16 mouse cellular contexts compared by ENCODE assay signal in the genomic region with DNA sequence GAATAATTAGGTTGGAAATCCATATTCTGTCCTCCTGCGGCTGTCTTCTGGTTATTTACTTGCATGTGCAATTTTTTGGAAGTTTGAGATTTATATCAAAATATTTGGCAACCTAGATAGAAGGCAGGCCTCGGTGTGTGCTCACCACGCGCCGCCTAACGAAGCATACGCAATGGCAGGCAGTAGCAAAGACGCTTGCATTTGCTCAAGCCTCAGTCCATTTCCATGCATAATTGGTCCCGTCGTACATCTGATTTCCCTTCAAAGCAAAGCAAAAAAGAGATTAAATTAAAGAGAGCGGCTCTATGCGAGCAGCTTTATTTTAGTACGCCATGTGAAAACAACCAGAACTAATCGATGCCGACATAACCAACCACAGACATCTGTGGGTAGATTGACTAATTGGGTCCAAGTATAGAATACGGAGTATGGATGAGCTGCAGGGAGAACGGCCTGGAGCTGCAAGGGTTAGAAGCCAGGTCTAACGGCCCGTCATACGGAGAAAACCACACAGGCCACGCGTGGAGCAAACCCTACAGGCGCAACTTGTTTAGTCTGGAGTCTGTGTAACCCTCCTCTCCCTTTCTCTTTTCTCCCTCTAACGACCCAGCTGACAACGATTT. TPM values are rescaled to one million over a fixed set of nuclear protein-coding genes. Genes with fewer than 3 reads are reported as not detected.
DNase-seq lines count a peak whose midpoint lies in the region; ATAC-seq lines count a peak whose summit lies in the region.
"Had no signal": no experiment of that assay in that cellular context is flagged by ENCODE, and none has a peak within 500 bp of the region (broad histone marks: within the 10 kb centered on the region; RNA-seq: fewer than 3 reads in every experiment).

No protein-coding gene starts in this region.

- peak; percentile 18 for DNase-seq in embryo, embryonic 11 days
- no peak for DNase-seq in embryo, embryonic 9.5 days (ENCODE audit: extremely low spot score)
- DNase-seq in MN1 (ENCODE audit: low spot score), result peak; percentile 63
- DNase-seq in forebrain, embryonic 10.5 days (ENCODE audit: extremely low spot score, low spot score), result peak; percentile 21
- DNase-seq in adrenal gland, adult (ENCODE audit: inconsistent age in 2 of 2, low spot score in 1 of 2), result no peak
- DNase-seq in adrenal gland, postnatal 4 days (ENCODE audit: low spot score in 2 of 2), result no peak
- DNase-seq: adrenal gland, adult 2 months; cerebellum, postnatal 36 days; thymus, postnatal 36 days had no signal

- peak overlapping the region; percentile 8 for H3K4me3 ChIP-seq in forebrain, embryonic 10.5 days
- no peak overlapping the region for H3K4me3 ChIP-seq in limb, embryonic 13.5 days
- H3K4me3 ChIP-seq: megakaryocyte, embryonic 14.5 days had no signal

- H3K4me1 ChIP-seq in forebrain, embryonic 10.5 days, result peaks cover 26% of the 10 kb centered on the region
- peaks cover 30% of the 10 kb centered on the region for H3K4me1 ChIP-seq in limb, embryonic 13.5 days

- no peak overlapping the region for H3K27ac ChIP-seq in forebrain, embryonic 10.5 days
- H3K27ac ChIP-seq in limb, embryonic 13.5 days, result peak overlapping the region; percentile 52
- H3K27ac ChIP-seq: liver, embryonic 14.5 days had no signal

- ATAC-seq in limb, embryonic 13.5 days (ENCODE audit: low FRiP score, low read depth), result peak; percentile 65; the same call in 1 of the 2 replicates
- ATAC-seq in megakaryocyte progenitor cell, adult 5-6 weeks (replicated peaks; ENCODE audit: poor library complexity), result no peak
- ATAC-seq: intestine, embryonic 16.5 days had no signal

- H3K9ac ChIP-seq in limb, embryonic 13.5 days, result no peak overlapping the region
- H3K9ac ChIP-seq: liver, embryonic 14.5 days had no signal

- WGBS in forebrain, embryonic 10.5 days, result 52% methylated on average over 25 of the region's 25 CpGs
- 44% methylated on average over 25 of the region's 25 CpGs for WGBS in limb, embryonic 13.5 days

- H3K9me3 ChIP-seq in forebrain, embryonic 10.5 days, result no peaks in the 10 kb centered on the region
- no peaks in the 10 kb centered on the region for H3K9me3 ChIP-seq in limb, embryonic 13.5 days
- H3K9me3 ChIP-seq: G1E; megakaryocyte, embryonic 14.5 days had no signal

- peaks cover 27% of the 10 kb centered on the region for H3K27me3 ChIP-seq in forebrain, embryonic 10.5 days (ENCODE audit: poor library complexity, severe bottlenecking)
- no peaks in the 10 kb centered on the region for H3K27me3 ChIP-seq in limb, embryonic 13.5 days

- H3K36me3 ChIP-seq in forebrain, embryonic 10.5 days (replicated peaks), result no peaks in the 10 kb centered on the region
- no peaks in the 10 kb centered on the region for H3K36me3 ChIP-seq in limb, embryonic 13.5 days
- H3K36me3 ChIP-seq: G1E had no signal

- H3K4me2 ChIP-seq in limb, embryonic 13.5 days (replicated peaks), result peak overlapping the region; percentile 34
- H3K4me2 ChIP-seq: heart, embryonic 11.5 days had no signal

RNA-seq across cellular contexts. Expression of gene Rpl31, which starts 55.2 kb away (rescaled TPM):
- 491 and 499 TPM in 2 replicates for polyA plus RNA-seq in forebrain, embryonic 10.5 days (2016; fragmentation: Nextera tagmentation; extraction: Ambion mirVana)
- polyA plus RNA-seq in limb, embryonic 13.5 days (2015; fragmentation: Nextera tagmentation; extraction: Ambion mirVana), result 514 and 521 TPM in 2 replicates
- total RNA-seq in adrenal gland, postnatal 4 days (2021), result 1,000 to 10,000 TPM in 1 of 2 experiments, 100 to 1,000 TPM in 1; 986 to 1,037 TPM
- total RNA-seq in megakaryocyte progenitor cell, adult 5-6 weeks (2015), result 2,167 and 2,499 TPM in 2 replicates
- 497 and 660 TPM in 2 replicates for total RNA-seq in megakaryocyte progenitor cell, adult 5-6 weeks (2017)

Comparison
In these comparisons a context has a peak if more than half of its experiments do, and no peak if none do; other contexts are left out.
1. DNase-seq: peak in embryo, embryonic 11 days (single experiment), MN1 (single experiment) and forebrain, embryonic 10.5 days (single experiment); none in embryo, embryonic 9.5 days (single experiment), adrenal gland, adult (0 of 2) and adrenal gland, postnatal 4 days (0 of 2).